Mouse (Mus musculus): ENCODE measurements at regions not wholly inside any gene's neighbourhood (a gene's known extent, or its start where the extent isn't known, plus 50 kb on each side); places are given as distances from the start of the nearest gene placed in this dataset.
A peak's percentile ranks its signal among the peaks of the same experiment; 100 is the strongest.

DNA sequence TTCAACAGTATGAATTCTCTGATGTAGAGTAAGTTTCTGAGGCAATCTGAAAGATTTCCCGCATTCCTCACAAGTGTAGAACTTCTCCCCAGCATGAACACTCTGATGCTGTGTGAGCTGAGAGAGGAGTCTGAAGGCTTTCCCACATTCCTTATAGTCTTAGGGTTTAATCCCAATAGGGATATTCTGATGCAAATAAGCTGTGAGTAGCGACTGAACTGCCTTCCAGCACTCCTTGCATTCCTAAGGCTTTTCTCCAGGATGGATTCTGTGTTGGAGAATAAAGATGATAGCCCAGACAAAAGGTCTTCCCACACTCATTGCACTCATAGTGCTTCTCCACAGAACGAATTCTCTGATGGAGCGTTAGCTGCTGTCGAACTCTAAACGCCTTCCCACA is 152.6 kb upstream of the Api5 start:
- DNase-seq (ENCODE audit: low spot score), result no peak

GRCm38 (mm10) chr2:94587255-94587654 is 149.3 kb upstream of the Api5 start:
- no peak for DNase-seq (ENCODE audit: low spot score)

- no peak for DNase-seq (ENCODE audit: low spot score)
Observed at GRCm38 (mm10) chr2:94571646-94572045, 133.7 kb upstream of the Api5 start.

- DNase-seq (ENCODE audit: low spot score), result no peak
Observed at GRCm38 (mm10) chr2:94541230-94541905, 103.4 kb upstream of the Api5 start.

- DNase-seq (ENCODE audit: low spot score), result no peak
Observed at GRCm38 (mm10) chr2:94536631-94537030, 98.7 kb upstream of the Api5 start.

DNA sequence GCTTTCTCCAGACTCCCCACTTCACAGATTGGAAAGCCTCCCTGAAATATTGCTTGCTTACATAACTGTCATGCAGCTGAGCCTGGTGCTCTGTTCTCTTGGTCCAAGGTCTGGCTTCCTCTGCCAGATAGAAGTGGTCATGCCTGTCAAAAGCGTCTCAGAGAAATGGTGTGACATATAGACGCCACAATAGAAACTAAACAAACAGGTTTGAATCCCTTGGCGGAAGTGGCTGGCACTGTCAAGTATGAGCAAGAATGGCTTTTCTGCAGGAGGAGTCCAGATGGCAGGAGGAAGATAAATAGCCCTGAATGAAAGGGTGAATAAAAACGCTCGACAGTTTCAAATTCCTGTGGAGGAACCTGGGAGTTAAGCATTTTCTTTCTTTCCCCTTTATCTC is 93.2 kb upstream of the Api5 start:
- DNase-seq (ENCODE audit: low spot score), result no peak

GRCm38 (mm10) chr2:94524536-94524935 is 86.6 kb upstream of the Api5 start:
- DNase-seq (ENCODE audit: low spot score), result peak; percentile 15

DNA sequence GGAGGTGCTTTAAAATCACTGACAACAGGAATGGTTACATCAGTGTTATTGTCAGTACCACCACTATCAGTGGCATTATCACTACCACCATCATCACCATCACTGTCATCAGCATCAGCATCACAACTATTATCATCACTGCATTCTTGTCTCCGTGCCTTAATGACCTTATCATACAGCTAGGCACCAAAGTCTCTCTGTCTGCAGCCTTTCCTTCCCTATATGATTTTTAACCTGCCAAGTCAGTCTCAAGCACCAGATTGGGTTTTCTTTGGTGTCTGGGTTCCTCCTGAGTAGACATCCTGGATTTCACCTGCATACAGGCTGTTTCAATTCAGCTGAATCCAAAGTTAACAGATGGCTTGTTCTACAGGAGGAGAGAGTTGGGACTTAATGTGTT is 78.9 kb upstream of the Api5 start:
- no peak for DNase-seq (ENCODE audit: low spot score)

- no peak for DNase-seq (ENCODE audit: low spot score)
Observed at GRCm38 (mm10) chr2:94512027-94512426, 74.1 kb upstream of the Api5 start.

DNA sequence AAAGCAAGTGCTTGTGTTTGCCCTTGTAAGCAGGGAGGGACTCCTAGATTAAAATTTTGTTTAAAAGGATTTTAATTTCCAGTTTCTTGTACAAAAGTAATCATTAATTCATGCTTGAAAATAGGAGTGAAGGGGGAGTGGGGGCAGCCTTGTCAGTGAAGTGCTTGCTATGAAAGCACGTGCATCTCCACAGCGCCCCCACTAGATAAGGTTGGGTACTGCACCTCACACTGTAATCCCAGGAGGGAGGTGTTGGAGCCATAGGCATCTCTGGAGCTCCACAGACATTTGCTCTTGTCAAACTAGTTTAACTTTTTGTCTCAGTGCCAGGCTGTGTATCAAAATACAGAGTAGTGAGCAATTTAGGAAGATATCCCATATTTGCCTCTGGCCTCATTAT is 62.7 kb upstream of the Api5 start:
- peak; percentile 49 for DNase-seq (ENCODE audit: low spot score)

DNA sequence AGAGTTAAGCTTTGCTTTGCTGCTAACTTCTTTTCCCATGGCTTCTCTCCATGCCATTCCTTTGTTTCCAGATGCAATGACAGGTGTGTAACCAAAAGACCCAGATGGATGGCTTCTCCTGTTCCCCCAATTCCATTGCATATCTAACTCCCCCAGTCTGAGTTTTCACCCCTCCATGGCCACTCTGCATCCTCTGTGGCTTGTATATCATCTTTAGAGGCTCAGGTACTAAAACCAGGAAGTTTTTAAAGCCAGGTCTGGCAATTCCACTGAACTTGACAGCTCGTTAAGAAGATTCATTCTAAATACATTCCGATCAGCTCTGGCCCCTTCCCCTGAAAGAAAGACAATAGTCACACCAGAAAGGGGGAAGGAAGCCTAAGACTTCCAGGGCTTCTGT is 60.6 kb upstream of the Api5 start:
- DNase-seq (ENCODE audit: low spot score), result no peak
